Mouse (Mus musculus): ENCODE data around the gene Hint2.

DNA sequence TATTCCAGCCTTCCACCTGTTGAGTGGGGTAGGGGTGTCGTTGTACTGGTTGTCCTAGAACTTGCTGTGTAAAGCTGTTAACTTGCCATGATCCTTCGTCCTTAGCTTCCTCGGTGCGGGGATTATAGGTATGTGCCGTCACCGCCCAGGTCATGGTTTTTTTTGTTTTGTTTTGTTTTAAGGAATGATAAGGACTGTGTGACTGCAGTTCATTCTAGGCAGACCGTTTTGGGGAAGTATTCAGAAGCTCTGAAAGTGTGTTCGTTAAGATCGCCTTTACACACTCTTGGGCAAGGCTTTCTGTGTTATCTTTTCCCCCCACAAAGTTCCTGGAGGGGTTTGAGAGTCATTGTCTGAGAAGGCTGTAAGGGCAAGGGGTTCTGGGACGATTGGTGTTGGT lies 43.7 kb downstream of the Hint2 start:
- TF ChIP-seq GATA1 (IDR thresholded peaks at IDR 0.05; ENCODE audit: borderline replicate concordance, low read length) (no peak), FLI1 (IDR thresholded peaks at IDR 0.05; ENCODE audit: low read length) (no peak)

All from megakaryocyte, embryonic 14.5 days (primary cell).